ENCODE assay signal across 8 mouse cellular contexts in genomic region chr1:133024426-133024825, GRCm38 (mm10). TPM values are rescaled to one million over a fixed set of nuclear protein-coding genes. Genes with fewer than 3 reads are reported as not detected.
DNase-seq lines count a peak whose midpoint lies in the region; ATAC-seq and TF ChIP-seq lines count a peak whose summit lies in the region.

No protein-coding gene starts in this region.

- 4% methylated on average over 7 of the region's 7 CpGs for WGBS in liver, adult 2 months
- WGBS in embryonic facial prominence, embryonic 11.5 days: 36% methylated on average over 7 of the region's 7 CpGs
- WGBS in intestine, embryonic 15.5 days: 30% methylated on average over 7 of the region's 7 CpGs
- 44% methylated on average over 7 of the region's 7 CpGs for WGBS in neural tube, embryonic 13.5 days

- peak overlapping the region; percentile 55 for H3K4me2 ChIP-seq in embryonic facial prominence, embryonic 11.5 days (ENCODE audit: low read depth, low read length)
- peak overlapping the region; percentile 56 for H3K4me2 ChIP-seq in intestine, embryonic 15.5 days (replicated peaks)
- peak overlapping the region; percentile 65 for H3K4me2 ChIP-seq in neural tube, embryonic 13.5 days

- peak overlapping the region; percentile 54 for H3K9ac ChIP-seq in liver, adult 2 months (ENCODE audit: low read depth, low read length)
- H3K9ac ChIP-seq in embryonic facial prominence, embryonic 11.5 days (replicated peaks; ENCODE audit: low read length): peak overlapping the region; percentile 94
- peak overlapping the region; percentile 99 for H3K9ac ChIP-seq in intestine, embryonic 15.5 days
- H3K9ac ChIP-seq in neural tube, embryonic 13.5 days: peak overlapping the region; percentile 94

- H3K9me3 ChIP-seq in embryonic facial prominence, embryonic 11.5 days (replicated peaks; ENCODE audit: control insufficient read depth, low read length): no peaks in the 10 kb centered on the region
- no peaks in the 10 kb centered on the region for H3K9me3 ChIP-seq in intestine, embryonic 15.5 days
- H3K9me3 ChIP-seq in neural tube, embryonic 13.5 days: no peaks in the 10 kb centered on the region

- H3K4me3 ChIP-seq in liver, adult 2 months (ENCODE audit: insufficient read depth, low read depth, low read length): peak overlapping the region; percentile 100
- peak overlapping the region; percentile 91 for H3K4me3 ChIP-seq in embryonic facial prominence, embryonic 11.5 days (ENCODE audit: low read depth, low read length)
- peak overlapping the region; percentile 94 for H3K4me3 ChIP-seq in intestine, embryonic 15.5 days (replicated peaks)
- peak overlapping the region; percentile 91 for H3K4me3 ChIP-seq in neural tube, embryonic 13.5 days

- H3K27me3 ChIP-seq in liver, adult 2 months (ENCODE audit: control insufficient read depth, insufficient read depth, low read length): no peaks in the 10 kb centered on the region
- H3K27me3 ChIP-seq in embryonic facial prominence, embryonic 11.5 days (ENCODE audit: control insufficient read depth, insufficient read depth, low read length): no peaks in the 10 kb centered on the region
- H3K27me3 ChIP-seq in intestine, embryonic 15.5 days (replicated peaks): no peaks in the 10 kb centered on the region
- H3K27me3 ChIP-seq in neural tube, embryonic 13.5 days: no peaks in the 10 kb centered on the region

- no peak overlapping the region for H3K27ac ChIP-seq in liver, adult 2 months (replicated peaks; ENCODE audit: insufficient read depth, low read depth, low read length)
- H3K27ac ChIP-seq in embryonic facial prominence, embryonic 11.5 days (replicated peaks; ENCODE audit: low read depth, low read length): no peak overlapping the region
- H3K27ac ChIP-seq in intestine, embryonic 15.5 days: peak overlapping the region; percentile 90; the same call in 1 of the 2 replicates
- no peak overlapping the region for H3K27ac ChIP-seq in neural tube, embryonic 13.5 days (replicated peaks)

- peaks cover 21% of the 10 kb centered on the region for H3K79me2 ChIP-seq in liver, adult 2 months (ENCODE audit: control insufficient read depth, insufficient read depth, low read length)

- no peak; the same call in 1 of the 2 replicates for ATAC-seq in embryonic facial prominence, embryonic 11.5 days (replicated peaks; ENCODE audit: insufficient number of reproducible peaks, low FRiP score, low TSS enrichment, low read depth)
- ATAC-seq in intestine, embryonic 15.5 days: no peak
- 0 out of 2 replicates have a peak, but pooled peaks have one; percentile 44 for ATAC-seq in neural tube, embryonic 13.5 days (ENCODE audit: low read depth)
- ATAC-seq in monocyte, adult 5-6 weeks (replicated peaks; ENCODE audit: insufficient number of reproducible peaks, low FRiP score, low TSS enrichment, poor library complexity, severe bottlenecking): no peak

- H3K36me3 ChIP-seq in liver, adult 2 months (ENCODE audit: control insufficient read depth, insufficient read depth, low read length): no peaks in the 10 kb centered on the region
- no peaks in the 10 kb centered on the region for H3K36me3 ChIP-seq in embryonic facial prominence, embryonic 11.5 days (replicated peaks; ENCODE audit: control insufficient read depth, insufficient read depth, low read depth, low read length)
- H3K36me3 ChIP-seq in intestine, embryonic 15.5 days: no peaks in the 10 kb centered on the region
- H3K36me3 ChIP-seq in neural tube, embryonic 13.5 days: 0 out of 2 replicates have a peak, but pooled peaks cover 3% of the 10 kb centered on the region

- TF ChIP-seq CTCF in liver, adult 2 months (IDR thresholded peaks at IDR 0.05; ENCODE audit: low read depth, low read length): no peak

- no peak for TF ChIP-seq POLR2A in liver, adult 2 months (IDR thresholded peaks at IDR 0.05; ENCODE audit: extremely low read depth, insufficient read depth, low read length)

- peaks cover 10% of the 10 kb centered on the region for H3K4me1 ChIP-seq in liver, adult 2 months (ENCODE audit: control insufficient read depth, insufficient read depth, low read length)
- no peaks in the 10 kb centered on the region; the same call in 1 of the 2 replicates for H3K4me1 ChIP-seq in embryonic facial prominence, embryonic 11.5 days (ENCODE audit: control insufficient read depth, insufficient read depth, low read length)
- 0 out of 2 replicates have a peak, but pooled peaks cover 9% of the 10 kb centered on the region for H3K4me1 ChIP-seq in intestine, embryonic 15.5 days (replicated peaks)
- peaks cover 8% of the 10 kb centered on the region for H3K4me1 ChIP-seq in neural tube, embryonic 13.5 days (replicated peaks)

- DNase-seq in liver, adult 2 months (ENCODE audit: extremely low read depth, low read depth, low spot score): no peak
- no peak for DNase-seq in liver
- no peak for DNase-seq in embryonic facial prominence, embryonic 11.5 days (ENCODE audit: low spot score)
- DNase-seq in ovary, adult 18-20 months (ENCODE audit: low spot score): no peak
- no peak for DNase-seq in adrenal gland, adult (ENCODE audit: inconsistent age in 2 of 2, low spot score in 1 of 2)

RNA-seq across cellular contexts. Expression of gene Mdm4, which starts 5.9 kb away (rescaled TPM):
- total RNA-seq in liver, adult 2 months (2014; rRNA removed): 40.9 and 41.8 TPM in 2 replicates
- polyA plus RNA-seq in liver, adult 2 months (2012; rRNA removed): 8.9 and 14.3 TPM in 2 replicates
- 33.7 and 35.7 TPM in 2 replicates for polyA plus RNA-seq in embryonic facial prominence, embryonic 11.5 days (2014; fragmentation: Nextera tagmentation; extraction: Ambion mirVana)
- polyA plus RNA-seq in intestine, embryonic 15.5 days (2015; fragmentation: Nextera tagmentation; extraction: Ambion mirVana): 27.1 and 31.9 TPM in 2 replicates
- polyA plus RNA-seq in neural tube, embryonic 13.5 days (2015; fragmentation: Nextera tagmentation; extraction: Ambion mirVana): 30.0 and 33.6 TPM in 2 replicates
- 113 to 271 TPM (median 138 TPM) in 3 replicates for total RNA-seq in monocyte, adult 5-6 weeks (2017)

RNA-seq across cellular contexts. Expression of gene Pik3c2b, which starts 21.0 kb away (rescaled TPM):
- 2.5 TPM in 2 replicates for total RNA-seq in liver, adult 2 months (2014; rRNA removed)
- 1.6 and 3.3 TPM in 2 replicates for polyA plus RNA-seq in liver, adult 2 months (2012; rRNA removed)
- 6.5 and 8.2 TPM in 2 replicates for polyA plus RNA-seq in embryonic facial prominence, embryonic 11.5 days (2014; fragmentation: Nextera tagmentation; extraction: Ambion mirVana)
- 6.1 and 7.0 TPM in 2 replicates for polyA plus RNA-seq in intestine, embryonic 15.5 days (2015; fragmentation: Nextera tagmentation; extraction: Ambion mirVana)
- polyA plus RNA-seq in neural tube, embryonic 13.5 days (2015; fragmentation: Nextera tagmentation; extraction: Ambion mirVana): 13.9 and 14.0 TPM in 2 replicates
- 1.4 to 5.4 TPM (median 1.9 TPM) in 3 replicates for total RNA-seq in monocyte, adult 5-6 weeks (2017)
